Mouse (Mus musculus) brain, embryonic 14.5 days (tissue): ENCODE measurements at regions not wholly inside any gene's neighbourhood (a gene's known extent, or its start where the extent isn't known, plus 50 kb on each side); places are given as distances from the start of the nearest gene placed in this dataset.

ENCODE experiments used
- CTCF ChIP-seq: fragments of 200-500 bp; IDR thresholded peaks from 2 replicates; pipeline ENCODE4 v1.5.1; 2012; ENCODE audit warnings: inconsistent platforms, mild to moderate bottlenecking, moderate library complexity, borderline replicate concordance; ENCODE audit not compliant: insufficient read depth, insufficient read length; ENCODE audit errors: extremely low read depth
- POLR2A ChIP-seq: fragments of 200-500 bp; IDR thresholded peaks from 2 replicates; pipeline ENCODE4 v1.6.1; 2012; ENCODE audit warnings: mild to moderate bottlenecking, inconsistent platforms, borderline replicate concordance; ENCODE audit not compliant: poor library complexity, insufficient read depth, insufficient read length, severe bottlenecking; ENCODE audit errors: extremely low read depth

DNA sequence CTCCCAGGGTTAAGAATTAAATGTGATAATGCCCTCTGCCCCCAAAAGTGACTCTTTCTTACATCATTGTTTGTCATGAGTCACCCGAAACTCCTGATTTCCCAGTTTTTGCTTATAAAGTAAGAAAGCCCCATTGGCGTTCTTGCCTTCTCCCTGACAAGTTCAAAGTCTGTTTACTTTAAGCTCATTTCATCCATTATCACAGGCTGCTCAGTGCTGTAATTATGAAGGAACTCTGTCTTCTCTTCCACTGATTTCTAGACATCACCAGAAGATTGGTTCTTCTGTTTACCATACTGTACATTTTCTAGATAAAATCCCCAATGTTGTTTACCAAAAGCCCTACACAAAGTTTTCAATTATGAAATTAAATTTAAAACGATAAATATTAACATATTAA lies 81.2 kb upstream of the 4933402D24Rik start:
- no peak for TF ChIP-seq CTCF
- TF ChIP-seq POLR2A: no peak
